Mouse (Mus musculus): ENCODE measurements at regions not wholly inside any gene's neighbourhood (a gene's known extent, or its start where the extent isn't known, plus 50 kb on each side); places are given as distances from the start of the nearest gene placed in this dataset.

DNA sequence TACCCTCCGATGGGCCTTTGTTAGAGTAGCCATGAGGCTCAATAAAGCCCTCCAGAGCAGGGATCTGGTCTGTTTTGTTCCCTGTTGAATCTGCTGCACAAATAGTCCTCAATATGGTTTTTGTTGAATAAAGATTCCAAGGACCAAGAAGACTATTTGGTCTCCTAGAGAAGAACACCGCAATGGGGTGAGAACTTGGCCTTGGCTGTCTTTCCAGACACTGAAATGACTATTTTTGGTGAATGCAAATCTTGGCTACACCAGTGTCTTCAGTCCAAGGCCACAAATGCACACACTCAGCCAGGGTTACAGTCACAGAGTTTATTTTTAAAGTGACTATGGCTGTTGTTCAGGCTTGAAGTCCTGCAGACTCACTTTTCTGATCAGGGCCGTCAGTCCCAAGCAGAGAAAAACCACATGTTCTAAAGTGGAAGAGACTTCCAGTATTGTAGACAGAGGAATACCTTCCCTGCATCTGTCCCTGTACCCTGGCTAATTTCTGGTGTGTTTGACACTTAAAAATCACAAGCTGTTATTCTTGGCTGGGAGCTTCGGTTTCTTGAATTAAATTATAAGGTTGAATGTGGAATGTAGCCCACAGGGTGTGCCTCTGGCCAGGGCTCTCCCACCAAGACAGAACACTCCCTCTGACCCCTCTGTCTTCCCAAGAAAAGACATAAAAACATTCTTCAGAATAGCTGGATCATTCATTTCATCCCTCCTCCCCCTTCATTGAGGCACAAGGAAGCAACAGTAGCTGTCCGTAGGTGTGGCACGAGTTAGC lies 604.0 kb downstream of the Zfp706 start:
- no peak for ATAC-seq

DNA sequence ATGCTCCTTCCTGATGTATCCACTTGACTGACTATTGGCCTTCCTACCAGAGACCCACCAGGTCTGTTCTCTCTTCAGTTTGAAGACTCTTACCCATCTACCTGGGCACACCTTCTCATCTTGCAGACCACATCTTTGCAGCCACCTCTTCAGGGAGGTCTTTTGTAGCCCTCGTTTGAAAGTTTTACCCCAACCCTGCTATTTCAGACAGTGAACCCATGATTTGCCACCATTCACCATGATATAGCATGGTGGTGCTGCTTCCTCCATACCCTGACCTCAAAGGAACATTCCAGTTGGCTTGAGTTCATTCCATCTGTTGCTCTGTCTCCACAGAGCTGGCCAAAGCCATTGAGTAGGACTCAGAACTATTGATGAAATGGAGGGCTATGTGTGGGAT lies 605.5 kb downstream of the Zfp706 start:
- ATAC-seq: no peak
- WGBS: 93% methylated on average over 1 of the region's 1 CpGs
- Histone ChIP-seq H3K9ac (ENCODE audit: low read depth, low read length) (no peak overlapping the region), H3K4me2 (ENCODE audit: low read length) (no peak overlapping the region), H3K9me3 (ENCODE audit: control insufficient read depth, low read length) (no peaks in the 10 kb centered on the region), H3K4me1 (ENCODE audit: control insufficient read depth, insufficient read depth, low read depth, low read length) (peaks cover 10% of the 10 kb centered on the region), H3K36me3 (ENCODE audit: control insufficient read depth, insufficient read depth, low read length) (no peaks in the 10 kb centered on the region), H3K27ac (ENCODE audit: low read depth, low read length) (no peak overlapping the region), H3K27me3 (replicated peaks; ENCODE audit: control insufficient read depth, insufficient read depth, low read length) (no peaks in the 10 kb centered on the region), H3K4me3 (ENCODE audit: low read length) (no peak overlapping the region)

More for the DNA sequence above, 604.0 kb downstream of the Zfp706 start:
- no peaks in the 10 kb centered on the region for H3K27me3 ChIP-seq (replicated peaks; ENCODE audit: control insufficient read depth, insufficient read depth, low read length)
- 83% methylated on average over 6 of the region's 6 CpGs for WGBS
- no peak overlapping the region for H3K4me2 ChIP-seq (ENCODE audit: low read length)
- peaks cover 10% of the 10 kb centered on the region for H3K4me1 ChIP-seq (ENCODE audit: control insufficient read depth, insufficient read depth, low read depth, low read length)
- no peak overlapping the region for H3K9ac ChIP-seq (ENCODE audit: low read depth, low read length)
- no peak overlapping the region for H3K27ac ChIP-seq (ENCODE audit: low read depth, low read length)
- H3K4me3 ChIP-seq (ENCODE audit: low read length): no peak overlapping the region
- H3K36me3 ChIP-seq (ENCODE audit: control insufficient read depth, insufficient read depth, low read length): no peaks in the 10 kb centered on the region
- no peaks in the 10 kb centered on the region for H3K9me3 ChIP-seq (ENCODE audit: control insufficient read depth, low read length)

DNA sequence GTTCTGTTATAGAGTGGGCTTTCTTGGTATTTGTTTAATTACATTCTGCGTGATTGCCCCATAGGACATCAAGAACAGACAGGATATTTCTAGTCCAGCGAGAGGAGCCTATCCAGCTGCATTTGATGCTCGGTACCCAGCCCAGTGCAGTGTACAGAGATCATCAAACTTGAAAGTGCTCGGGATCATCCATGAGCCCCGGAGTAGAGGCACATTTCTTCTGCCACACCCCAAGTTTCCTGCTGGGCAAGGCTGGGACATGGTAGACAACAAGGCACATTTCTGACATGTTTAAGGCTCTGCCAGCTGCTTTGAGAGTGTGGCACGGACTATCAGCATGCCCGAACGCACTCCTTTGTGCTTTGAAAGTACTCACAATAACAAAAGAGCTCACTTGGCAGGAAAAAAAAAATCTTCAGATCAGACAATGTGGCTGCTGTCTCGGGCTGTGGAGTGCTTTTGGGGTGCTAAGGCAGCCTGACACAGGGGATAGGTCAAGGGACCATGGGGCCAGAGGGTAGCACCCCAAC lies 607.2 kb downstream of the Zfp706 start:
- WGBS: 37% methylated on average over 9 of the region's 9 CpGs
- Histone ChIP-seq H3K9me3 (ENCODE audit: control insufficient read depth, low read length) (no peaks in the 10 kb centered on the region), H3K36me3 (ENCODE audit: control insufficient read depth, insufficient read depth, low read length) (no peaks in the 10 kb centered on the region), H3K9ac (ENCODE audit: low read depth, low read length) (no peak overlapping the region), H3K27ac (ENCODE audit: low read depth, low read length) (no peak overlapping the region), H3K27me3 (replicated peaks; ENCODE audit: control insufficient read depth, insufficient read depth, low read length) (no peaks in the 10 kb centered on the region), H3K4me2 (ENCODE audit: low read length) (no peak overlapping the region), H3K4me3 (ENCODE audit: low read length) (no peak overlapping the region), H3K4me1 (ENCODE audit: control insufficient read depth, insufficient read depth, low read depth, low read length) (peaks cover 10% of the 10 kb centered on the region)
- no peak for ATAC-seq

DNA sequence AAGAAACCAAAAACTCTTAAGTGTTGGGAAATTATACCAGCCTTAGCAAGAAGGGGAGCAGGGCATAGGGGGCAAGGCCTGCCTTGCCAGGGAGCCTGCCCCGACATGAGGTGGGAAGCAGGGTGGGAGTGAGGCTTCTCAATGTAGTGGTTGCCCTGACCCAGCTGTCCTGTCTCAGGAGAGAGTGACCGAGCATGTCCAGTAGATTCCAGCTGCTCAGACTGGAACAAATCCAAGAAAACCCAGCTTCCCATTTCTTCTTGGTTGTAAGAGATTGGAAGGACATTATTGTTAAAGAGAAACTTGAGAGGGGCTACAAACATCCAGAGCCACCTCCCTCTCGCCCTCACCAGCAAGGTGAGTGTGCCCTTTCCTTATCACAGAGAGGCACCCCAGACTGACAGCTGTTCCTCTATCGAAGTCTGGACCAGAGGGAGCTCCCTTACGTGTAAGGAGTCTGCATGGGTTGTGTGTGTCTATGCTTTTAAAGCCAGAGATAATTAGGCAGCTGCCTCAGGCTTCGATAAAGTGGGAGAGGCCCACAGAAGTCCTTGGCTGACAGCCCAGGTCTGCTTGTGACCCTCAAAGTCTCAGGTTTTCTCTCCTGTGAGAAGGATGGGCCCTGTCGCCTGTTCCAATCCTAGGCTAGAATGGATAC lies 608.1 kb downstream of the Zfp706 start:
- no peaks in the 10 kb centered on the region for H3K9me3 ChIP-seq (ENCODE audit: control insufficient read depth, low read length)
- H3K36me3 ChIP-seq (ENCODE audit: control insufficient read depth, insufficient read depth, low read length): no peaks in the 10 kb centered on the region
- no peak overlapping the region for H3K4me3 ChIP-seq (ENCODE audit: low read length)
- ATAC-seq: no peak
- 43% methylated on average over 7 of the region's 7 CpGs for WGBS
- H3K9ac ChIP-seq (ENCODE audit: low read depth, low read length): no peak overlapping the region
- no peaks in the 10 kb centered on the region for H3K27me3 ChIP-seq (replicated peaks; ENCODE audit: control insufficient read depth, insufficient read depth, low read length)
- H3K4me1 ChIP-seq (ENCODE audit: control insufficient read depth, insufficient read depth, low read depth, low read length): peaks cover 10% of the 10 kb centered on the region
- H3K4me2 ChIP-seq (ENCODE audit: low read length): no peak overlapping the region
- H3K27ac ChIP-seq (ENCODE audit: low read depth, low read length): no peak overlapping the region

DNA sequence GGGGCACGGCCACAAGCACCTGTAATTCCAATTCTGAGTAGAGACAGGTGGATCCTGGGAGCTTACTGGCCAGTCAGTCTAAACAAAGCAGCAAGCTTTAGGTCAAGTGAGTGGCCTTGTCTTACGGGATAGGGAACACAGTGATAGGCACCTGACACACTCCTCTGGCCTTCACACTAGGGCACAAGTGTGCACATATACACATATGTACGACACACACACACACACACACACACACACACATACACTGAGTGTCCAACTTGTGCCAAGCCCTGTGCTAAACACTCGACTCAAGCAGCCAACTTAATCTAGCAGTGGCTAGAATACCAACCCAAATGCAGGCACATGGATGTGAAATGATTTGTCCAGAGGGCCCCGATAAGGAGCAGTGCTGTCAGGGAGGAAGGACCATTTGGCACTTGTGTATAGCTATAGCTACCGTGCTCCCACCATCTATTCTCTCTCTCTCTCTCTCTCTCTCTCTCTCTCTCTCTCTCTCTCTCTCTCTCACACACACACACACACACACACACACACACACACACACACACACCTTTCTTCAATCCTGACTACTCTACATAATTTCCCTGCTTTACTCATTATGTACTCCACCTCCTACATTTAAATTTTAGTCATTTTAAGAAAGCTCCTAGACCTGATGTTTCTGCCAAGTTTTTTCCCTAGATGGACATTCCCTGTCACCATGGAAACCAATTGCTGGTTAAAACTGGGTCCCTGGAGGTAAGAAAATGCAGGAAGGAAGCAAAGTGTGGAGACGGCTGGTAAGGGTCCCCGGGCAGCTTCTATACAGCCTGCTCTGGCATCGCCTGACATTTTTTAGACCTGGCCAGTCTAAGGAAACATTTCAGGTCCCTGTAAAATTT lies 609.2 kb downstream of the Zfp706 start:
- Histone ChIP-seq H3K9ac (ENCODE audit: low read depth, low read length) (no peak overlapping the region), H3K36me3 (ENCODE audit: control insufficient read depth, insufficient read depth, low read length) (no peaks in the 10 kb centered on the region), H3K4me2 (ENCODE audit: low read length) (no peak overlapping the region), H3K4me1 (ENCODE audit: control insufficient read depth, insufficient read depth, low read depth, low read length) (peaks cover 10% of the 10 kb centered on the region), H3K9me3 (ENCODE audit: control insufficient read depth, low read length) (no peaks in the 10 kb centered on the region), H3K27me3 (replicated peaks; ENCODE audit: control insufficient read depth, insufficient read depth, low read length) (no peaks in the 10 kb centered on the region), H3K27ac (ENCODE audit: low read depth, low read length) (no peak overlapping the region), H3K4me3 (ENCODE audit: low read length) (no peak overlapping the region)
- WGBS: 55% methylated on average over 9 of the region's 9 CpGs
- peak; percentile 65 for ATAC-seq

DNA sequence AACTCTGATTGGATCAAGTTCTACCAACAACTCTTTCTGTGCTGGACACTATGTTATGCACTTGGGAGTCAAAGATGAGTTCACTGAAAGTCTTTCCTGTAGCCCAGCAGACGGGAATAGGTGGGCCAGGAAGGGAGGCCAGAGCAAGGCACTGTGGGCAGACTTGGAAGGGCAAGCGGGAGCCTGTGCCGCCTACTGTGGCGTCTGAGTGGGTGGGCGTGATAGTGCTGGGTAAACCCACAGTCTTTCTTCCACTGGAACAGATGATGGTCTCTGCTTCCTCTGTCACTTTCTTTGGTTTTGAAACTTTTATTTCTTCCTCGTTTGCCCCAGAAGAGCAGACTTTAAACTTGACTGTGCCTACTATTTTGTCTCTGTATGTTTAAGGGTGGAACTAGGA lies 610.8 kb downstream of the Zfp706 start:
- Histone ChIP-seq H3K27me3 (replicated peaks; ENCODE audit: control insufficient read depth, insufficient read depth, low read length) (no peaks in the 10 kb centered on the region), H3K36me3 (ENCODE audit: control insufficient read depth, insufficient read depth, low read length) (no peaks in the 10 kb centered on the region), H3K27ac (ENCODE audit: low read depth, low read length) (no peak overlapping the region), H3K9me3 (ENCODE audit: control insufficient read depth, low read length) (no peaks in the 10 kb centered on the region), H3K4me1 (ENCODE audit: control insufficient read depth, insufficient read depth, low read depth, low read length) (peaks cover 10% of the 10 kb centered on the region), H3K4me3 (ENCODE audit: low read length) (no peak overlapping the region), H3K9ac (ENCODE audit: low read depth, low read length) (no peak overlapping the region), H3K4me2 (ENCODE audit: low read length) (no peak overlapping the region)
- WGBS: 90% methylated on average over 6 of the region's 6 CpGs
- ATAC-seq: no peak

DNA sequence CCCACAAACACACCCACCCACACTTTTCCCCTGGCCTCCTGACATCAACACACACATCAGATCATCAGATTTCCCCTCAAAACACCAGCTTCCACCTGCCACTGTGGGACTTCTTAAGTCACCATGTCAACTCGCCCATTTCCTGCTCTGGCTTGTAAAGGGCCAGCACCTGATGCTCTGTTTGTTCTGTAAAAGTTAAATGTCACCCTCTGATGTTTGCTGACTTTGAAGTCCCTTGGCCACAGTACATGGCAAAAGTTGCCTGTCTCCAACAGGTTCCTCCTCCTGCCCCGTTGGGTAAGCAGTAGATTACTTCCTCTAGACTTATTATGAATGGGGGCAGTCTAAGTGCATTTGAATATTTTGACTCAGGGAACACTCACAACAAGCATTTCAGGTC lies 611.3 kb downstream of the Zfp706 start:
- ATAC-seq: no peak

DNA sequence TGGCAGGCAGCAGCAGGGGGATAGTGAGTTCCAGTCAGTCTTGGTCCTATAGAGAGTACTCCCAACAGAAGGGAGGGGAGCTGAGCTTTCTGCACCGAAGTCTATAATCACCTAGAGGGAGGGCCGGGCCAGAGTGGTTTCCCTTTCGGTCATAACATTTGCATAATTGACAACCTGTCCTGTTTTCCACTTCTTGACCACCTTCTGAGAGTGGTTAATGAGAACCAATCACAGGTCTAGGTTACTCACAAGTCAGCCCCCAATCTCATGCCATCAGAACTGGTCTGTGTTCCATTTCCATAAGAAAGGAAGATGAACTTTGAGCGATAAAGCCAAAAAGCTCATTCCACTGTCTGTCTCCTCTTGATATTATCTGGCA lies 611.9 kb downstream of the Zfp706 start:
- H3K4me1 ChIP-seq (ENCODE audit: control insufficient read depth, insufficient read depth, low read depth, low read length): peaks cover 10% of the 10 kb centered on the region
- no peak overlapping the region for H3K27ac ChIP-seq (ENCODE audit: low read depth, low read length)
- no peaks in the 10 kb centered on the region for H3K27me3 ChIP-seq (replicated peaks; ENCODE audit: control insufficient read depth, insufficient read depth, low read length)
- H3K4me3 ChIP-seq (ENCODE audit: low read length): no peak overlapping the region
- H3K9ac ChIP-seq (ENCODE audit: low read depth, low read length): no peak overlapping the region
- ATAC-seq: no peak
- H3K9me3 ChIP-seq (ENCODE audit: control insufficient read depth, low read length): no peaks in the 10 kb centered on the region
- no peak overlapping the region for H3K4me2 ChIP-seq (ENCODE audit: low read length)
- H3K36me3 ChIP-seq (ENCODE audit: control insufficient read depth, insufficient read depth, low read length): no peaks in the 10 kb centered on the region
- 71% methylated on average over 4 of the region's 4 CpGs for WGBS

More for the DNA sequence above, 611.3 kb downstream of the Zfp706 start:
- H3K36me3 ChIP-seq (ENCODE audit: control insufficient read depth, insufficient read depth, low read length): no peaks in the 10 kb centered on the region
- H3K4me1 ChIP-seq (ENCODE audit: control insufficient read depth, insufficient read depth, low read depth, low read length): peaks cover 10% of the 10 kb centered on the region
- 71% methylated on average over 2 of the region's 2 CpGs for WGBS
- H3K9me3 ChIP-seq (ENCODE audit: control insufficient read depth, low read length): no peaks in the 10 kb centered on the region
- H3K4me2 ChIP-seq (ENCODE audit: low read length): no peak overlapping the region
- no peaks in the 10 kb centered on the region for H3K27me3 ChIP-seq (replicated peaks; ENCODE audit: control insufficient read depth, insufficient read depth, low read length)
- no peak overlapping the region for H3K4me3 ChIP-seq (ENCODE audit: low read length)
- no peak overlapping the region for H3K9ac ChIP-seq (ENCODE audit: low read depth, low read length)
- H3K27ac ChIP-seq (ENCODE audit: low read depth, low read length): no peak overlapping the region
